Mouse (Mus musculus) megakaryocyte, adult 5-6 weeks (primary cell): ENCODE data around the gene Srgap2. TPM values are rescaled to one million over a fixed set of nuclear protein-coding genes. Genes with fewer than 3 reads are reported as not detected.

Experiments used
- ATAC-seq: 2 replicates; pipeline ENCODE4 v1.8.0; 2016; ENCODE audit warnings: mild to moderate bottlenecking, inconsistent platforms; ENCODE audit not compliant: poor library complexity, severe bottlenecking
- total RNA-seq, 2 experiments: library from RNA; stranded (forward) in 1 of 2; stranded (reverse) in 1 of 2; fragments of 153-499, 151-499 nt in 1 of 2; fragments of 221-1000, 200-1000 nt in 1 of 2; gene quantifications; 2 replicates each; pipeline versions ENCODE4 v1.2.3 to v1.2.4; 2015 to 2017

The Srgap2 gene
- total RNA-seq, 2 experiments from 2014 or later: 25.7 to 57.5 TPM

DNA sequence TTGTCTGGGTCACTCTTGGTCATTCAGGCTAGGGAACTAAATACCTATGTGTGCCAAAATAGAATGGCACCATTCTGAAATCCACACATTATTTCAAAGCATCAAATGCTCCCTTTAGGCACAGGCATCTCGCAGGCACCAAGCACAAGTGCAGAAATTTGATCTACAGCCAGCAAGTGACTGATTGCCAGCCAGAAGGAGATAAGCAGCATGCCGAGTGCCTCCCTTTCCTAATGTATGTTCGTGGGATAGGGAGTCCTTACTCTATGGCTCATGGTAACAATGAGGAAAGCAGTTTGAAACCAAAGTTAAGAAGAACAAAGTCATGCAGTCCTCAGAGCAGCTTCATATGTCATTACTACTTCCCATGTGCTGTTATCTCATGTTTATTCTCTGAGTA is 107.8 kb downstream of the Srgap2 start:
- ATAC-seq: no peak

DNA sequence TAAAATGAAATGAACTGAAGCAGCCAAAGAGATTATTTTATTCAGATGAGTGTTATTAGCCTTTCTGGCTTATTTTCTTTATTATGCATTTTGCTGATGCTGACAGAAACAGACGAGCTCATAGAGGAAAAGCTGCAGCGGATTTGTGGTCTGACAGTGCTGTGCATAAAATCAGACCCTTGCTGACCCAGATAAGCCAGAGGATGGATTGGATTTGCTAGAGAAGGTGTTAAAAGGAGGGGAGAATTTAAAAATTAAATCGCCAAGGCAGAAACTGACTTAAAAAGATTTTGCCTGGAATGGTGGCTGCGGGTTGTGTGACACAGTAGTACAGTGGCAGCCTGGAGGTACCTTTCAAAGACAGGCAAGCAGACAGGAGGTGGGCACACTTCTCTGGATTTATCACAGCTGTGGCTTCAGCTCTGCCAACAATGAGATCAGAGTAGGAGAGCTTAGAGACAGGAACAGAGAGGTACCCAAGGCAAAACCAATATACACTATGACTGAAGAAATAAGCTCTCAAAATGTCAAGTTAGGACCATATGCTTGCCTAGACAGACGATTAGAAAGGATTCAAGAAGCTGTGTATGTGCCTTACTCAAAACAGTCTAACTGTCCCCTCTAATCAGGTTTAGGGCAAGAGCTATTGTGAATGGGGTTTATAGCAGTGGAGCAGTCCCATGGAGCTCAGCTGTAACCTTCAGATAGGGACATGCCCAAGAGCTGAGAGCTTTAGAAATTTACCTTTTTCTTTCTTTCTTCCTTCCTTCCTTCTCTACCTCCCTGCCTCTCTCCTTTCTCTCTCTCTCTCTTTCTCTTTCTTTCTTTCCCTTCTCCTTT is 109.1 kb downstream of the Srgap2 start:
- ATAC-seq: no peak

DNA sequence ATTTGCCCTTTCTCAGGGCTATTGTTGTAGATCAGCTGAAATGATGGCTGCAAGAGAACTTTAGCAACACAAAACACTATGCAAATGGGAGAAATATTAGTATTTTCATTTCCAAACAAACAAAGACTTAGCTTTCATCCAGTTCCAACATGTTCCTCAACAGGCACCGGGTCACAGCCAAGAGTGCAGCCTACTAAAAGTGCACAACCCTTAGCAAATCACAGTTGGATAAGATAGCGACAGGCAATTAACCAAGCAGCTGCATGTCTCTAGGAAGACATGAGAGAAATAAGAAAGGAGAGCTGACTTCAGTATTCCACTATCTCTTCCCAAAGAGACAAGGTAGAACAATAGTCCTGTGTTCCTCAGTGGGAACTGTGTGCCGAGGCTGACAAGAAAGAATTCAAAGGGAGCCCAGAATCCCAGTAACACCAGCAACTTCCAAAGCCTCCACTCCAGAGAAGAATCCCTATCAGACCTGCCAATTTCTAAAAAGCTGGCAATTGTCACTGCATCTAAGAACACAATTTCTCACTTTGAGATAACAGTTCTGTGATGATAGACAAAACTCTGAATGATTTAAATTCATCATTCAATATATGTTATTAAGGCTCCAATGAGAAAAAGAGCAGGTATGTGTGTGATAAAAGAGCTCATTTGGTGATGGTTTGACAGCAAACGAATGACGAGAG is 109.9 kb downstream of the Srgap2 start:
- no peak for ATAC-seq

DNA sequence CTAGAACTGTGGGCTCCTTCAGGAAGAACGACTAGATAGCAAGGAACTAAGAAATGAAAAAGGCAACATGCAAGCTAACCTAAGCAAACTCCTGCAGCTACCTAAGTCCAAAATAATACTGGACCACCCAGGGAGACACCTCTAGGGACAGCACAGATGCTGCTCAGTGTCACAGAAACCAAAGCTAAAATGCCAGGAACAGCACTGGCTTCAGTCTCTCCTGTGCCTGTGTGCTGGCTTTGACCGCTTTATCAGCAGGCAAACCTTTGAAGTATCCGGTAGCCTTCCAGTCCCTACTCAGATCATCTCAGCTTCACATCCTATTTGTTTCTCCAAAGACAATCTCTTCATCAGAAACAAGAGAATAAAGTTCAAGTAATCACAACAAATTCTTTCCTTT is 123.6 kb downstream of the Srgap2 start:
- no peak for ATAC-seq

DNA sequence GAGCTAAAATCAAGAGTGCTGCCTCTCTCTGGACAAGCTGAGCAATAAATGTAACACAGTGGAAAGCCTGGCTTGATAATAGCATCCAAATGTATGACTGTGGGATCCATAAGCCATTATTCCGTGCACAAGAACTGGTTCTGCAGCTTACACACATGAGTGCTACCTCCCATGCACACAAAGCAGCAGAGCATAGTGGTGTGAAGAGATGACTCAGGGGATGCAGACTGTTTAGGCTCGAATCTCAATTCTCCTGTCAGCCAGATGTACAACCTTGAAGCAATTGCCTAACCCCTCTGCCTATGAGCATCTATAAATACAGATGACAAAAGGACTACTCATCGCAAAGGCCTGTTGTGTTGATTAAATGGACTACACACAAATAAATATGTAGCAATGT is 126.3 kb downstream of the Srgap2 start:
- ATAC-seq: no peak

DNA sequence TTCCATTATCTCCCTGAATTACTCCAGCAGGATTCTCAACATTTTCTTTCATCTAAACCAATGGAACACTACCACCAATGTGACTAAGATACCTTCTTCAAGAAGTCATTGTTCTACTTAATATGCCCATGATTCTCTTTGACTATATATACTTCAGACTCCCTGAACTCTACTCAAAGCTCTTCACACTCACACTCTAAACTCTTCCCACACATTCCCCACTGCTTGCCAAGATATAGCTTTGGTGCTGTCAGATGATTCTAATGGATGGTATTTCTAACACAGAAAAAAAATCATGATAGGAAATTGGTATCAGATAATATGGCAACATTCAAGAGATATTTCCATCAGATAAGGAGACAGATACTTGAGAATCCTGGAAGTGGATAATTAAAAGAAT is 129.0 kb downstream of the Srgap2 start:
- no peak for ATAC-seq

DNA sequence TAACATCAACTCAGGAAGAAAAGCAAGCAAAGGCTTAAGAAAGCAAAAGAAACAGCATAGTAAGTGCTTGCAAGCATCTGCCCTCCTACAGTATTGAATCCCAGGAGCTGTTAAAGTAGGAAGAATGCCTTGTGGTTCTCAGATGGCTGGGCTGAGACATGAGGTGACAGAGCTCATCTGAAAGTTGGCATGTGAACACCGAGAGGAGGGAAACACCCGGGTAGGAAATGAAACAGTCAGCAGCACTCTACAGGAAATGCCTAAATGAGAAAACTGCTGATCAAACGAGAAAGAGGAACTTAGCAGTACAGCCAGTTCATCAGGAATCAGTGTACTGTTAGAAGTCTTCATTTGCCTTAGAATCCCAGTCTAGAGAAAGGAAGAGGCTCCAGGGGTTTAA is 142.7 kb downstream of the Srgap2 start:
- peak; percentile 96 for ATAC-seq

DNA sequence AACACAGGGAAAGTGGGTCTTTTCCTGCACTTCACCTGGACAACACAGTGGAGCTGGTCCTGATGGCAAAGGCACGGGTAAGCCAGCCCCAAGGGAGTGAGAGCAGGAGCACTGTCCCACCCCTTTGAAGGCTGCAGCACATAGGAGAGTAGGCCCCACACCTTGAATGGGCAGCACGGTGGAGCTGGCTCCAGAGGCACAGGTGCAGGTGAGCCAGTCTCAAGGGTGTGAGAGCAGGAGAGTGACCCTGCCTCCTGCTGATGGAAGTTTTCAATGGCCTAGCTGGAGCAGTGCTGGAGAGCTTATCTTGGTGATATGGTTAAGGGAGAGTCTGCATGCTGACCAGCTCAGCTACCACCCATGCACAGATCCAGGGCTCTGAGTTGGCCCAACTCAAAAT is 145.0 kb downstream of the Srgap2 start:
- ATAC-seq: no peak

DNA sequence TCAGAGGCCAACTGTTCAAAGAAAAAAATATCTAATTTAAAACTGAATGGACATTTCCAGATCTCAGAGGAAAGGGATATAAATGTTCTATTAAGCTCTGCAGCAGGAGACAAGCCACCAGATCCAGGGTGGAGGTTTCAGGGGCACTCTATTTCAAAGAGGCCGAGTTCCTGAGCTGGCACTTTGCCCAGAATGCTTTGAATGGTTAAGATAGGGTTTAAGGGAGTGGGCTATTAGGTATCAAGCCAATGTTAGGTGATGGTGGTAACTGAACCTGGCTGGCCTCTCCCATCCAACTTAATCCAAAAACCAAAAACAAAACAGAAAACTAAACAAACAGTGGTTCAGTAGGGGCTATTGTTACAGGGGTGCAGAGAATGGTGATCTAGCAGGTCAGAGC is 146.9 kb downstream of the Srgap2 start:
- no peak for ATAC-seq

DNA sequence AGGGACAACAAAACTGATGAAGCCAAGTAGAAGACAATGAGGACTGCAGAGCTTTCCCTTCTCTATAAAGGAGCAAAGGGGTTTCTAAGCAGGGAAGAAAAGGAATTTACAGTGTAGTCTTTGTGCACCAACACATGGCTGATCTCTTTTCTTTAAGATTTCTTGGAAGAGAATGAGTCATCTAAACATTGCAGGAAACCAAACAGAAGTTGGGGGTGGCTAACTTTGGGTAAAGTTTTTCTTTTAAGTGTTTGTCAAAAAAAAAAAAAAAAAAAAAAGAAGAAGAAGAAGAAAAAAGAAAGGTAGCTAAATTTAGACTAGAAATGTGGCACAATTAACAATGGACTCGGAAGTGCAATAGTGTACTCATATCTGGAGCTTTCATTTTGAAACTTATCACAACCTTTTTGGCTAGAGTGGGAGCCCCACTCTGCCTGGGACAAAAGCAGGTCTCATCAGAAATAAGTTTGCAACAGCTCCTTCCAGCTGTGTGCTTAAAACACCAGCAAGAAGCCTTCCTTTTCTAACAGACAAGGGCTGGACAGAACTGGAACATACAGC is 148.2 kb downstream of the Srgap2 start:
- ATAC-seq: peak; percentile 51

DNA sequence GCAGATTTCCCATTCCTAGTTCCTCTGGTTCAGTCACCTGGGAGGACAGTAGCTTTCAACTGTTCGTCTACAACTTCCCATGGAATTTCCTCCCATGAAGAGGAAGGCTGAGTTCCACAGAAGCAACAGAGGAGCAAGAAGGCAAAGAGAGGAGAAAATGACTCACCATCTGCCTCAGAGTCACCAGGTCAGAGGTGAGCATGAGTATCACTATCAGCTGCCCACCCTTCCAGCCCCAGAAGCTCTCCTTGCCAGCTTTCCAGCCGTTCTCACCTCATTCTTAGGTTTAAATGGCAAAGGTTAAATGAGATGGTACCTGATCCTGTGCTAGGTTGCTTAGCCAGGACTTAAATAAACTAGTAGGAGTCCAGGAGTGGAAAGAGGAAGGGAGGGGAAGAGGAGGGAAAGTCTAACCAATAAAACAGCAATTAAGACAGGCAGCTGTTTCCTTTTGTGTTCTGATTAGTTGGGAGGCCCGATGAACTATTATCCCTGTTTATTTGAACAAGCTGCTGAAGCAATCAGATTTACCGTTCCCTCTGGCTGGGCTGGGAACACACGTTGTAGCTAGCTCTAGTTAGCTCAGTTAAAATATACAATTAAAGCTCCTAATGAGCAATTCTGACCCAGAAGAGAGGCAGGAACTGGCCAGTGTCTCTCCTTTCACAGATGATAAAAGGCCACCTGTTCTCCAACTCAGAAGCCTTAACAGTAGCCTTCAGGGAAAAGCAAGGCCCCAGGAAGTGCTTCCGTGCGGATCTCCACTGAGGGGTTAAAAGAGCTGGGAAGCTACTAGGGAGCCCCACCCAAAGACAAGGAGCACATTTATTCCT is 148.9 kb downstream of the Srgap2 start:
- no peak for ATAC-seq

DNA sequence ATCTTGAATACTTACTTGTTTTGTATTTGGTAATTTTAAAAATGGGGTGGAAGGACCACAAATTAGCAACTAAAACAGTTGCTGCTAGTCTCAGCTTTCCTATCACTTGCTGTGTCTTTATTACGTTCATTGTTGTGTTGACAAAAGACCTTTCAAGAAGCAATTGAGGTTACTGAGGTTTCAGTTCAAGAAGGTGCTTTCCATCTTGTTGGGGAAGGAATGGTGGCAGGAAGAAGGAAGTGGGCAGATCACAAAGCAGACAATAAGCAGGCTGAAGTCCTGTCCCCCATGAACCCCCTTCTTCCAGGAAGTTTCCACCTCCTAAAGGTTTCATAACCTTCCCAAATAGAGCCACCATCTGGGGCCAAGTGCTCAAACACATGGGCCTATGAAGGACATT is 161.3 kb downstream of the Srgap2 start:
- ATAC-seq: no peak

DNA sequence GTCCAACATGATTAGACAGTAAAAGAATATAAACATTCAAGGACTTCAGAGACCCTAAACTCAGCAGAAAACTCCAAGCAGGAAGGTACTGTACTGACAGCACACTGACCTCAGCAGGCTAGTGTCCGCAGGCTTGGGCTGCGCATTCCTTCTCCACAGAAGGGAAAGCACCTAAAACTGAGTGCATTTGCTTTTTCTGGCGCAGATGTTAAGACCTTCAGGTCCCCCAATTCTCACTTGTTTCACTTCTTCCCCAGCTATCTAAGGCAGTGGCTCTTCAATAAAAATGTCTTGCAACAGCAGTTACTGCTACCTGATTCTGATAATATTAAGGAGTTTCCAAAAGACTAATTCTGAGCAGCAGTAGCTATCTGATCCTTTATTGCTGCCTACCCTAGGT is 162.7 kb downstream of the Srgap2 start:
- ATAC-seq: no peak

DNA sequence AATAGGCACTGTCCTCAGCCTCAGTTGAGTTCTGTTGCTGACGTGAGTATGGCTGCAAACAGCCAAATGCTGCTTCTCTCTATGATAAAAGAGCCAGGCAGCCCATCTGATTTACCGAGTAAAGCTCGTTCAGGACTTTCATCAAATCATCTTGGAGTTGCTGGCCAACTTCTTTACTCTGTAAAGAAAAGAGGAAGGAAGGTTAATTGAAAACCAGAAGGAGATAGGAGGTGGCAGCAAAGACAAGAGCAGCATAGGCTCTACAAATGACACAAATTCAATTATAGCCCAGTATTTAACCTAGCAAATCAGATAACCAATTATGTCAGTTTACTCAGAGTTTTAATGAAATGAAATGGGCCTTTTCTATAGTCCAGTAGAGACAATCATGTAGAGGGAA is 163.3 kb downstream of the Srgap2 start:
- no peak for ATAC-seq

DNA sequence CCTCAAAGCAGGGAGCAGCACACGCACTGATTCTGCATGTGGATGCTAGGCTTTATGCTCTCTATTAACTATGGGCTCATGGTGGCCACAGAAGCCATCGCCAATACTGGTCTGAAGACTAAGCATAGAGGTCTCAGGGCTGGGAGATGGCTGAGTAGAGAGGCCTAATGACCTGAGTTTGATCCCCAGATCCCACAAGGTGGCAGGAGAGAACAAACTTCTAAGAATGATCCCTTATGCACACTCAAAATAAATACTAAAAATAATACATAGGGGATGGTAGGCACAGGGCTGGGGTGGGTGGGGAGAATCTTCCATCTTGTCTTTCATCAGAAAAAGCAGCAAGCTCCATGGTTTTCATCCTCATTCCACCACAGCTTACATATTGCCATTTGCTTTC is 165.1 kb downstream of the Srgap2 start:
- no peak for ATAC-seq

DNA sequence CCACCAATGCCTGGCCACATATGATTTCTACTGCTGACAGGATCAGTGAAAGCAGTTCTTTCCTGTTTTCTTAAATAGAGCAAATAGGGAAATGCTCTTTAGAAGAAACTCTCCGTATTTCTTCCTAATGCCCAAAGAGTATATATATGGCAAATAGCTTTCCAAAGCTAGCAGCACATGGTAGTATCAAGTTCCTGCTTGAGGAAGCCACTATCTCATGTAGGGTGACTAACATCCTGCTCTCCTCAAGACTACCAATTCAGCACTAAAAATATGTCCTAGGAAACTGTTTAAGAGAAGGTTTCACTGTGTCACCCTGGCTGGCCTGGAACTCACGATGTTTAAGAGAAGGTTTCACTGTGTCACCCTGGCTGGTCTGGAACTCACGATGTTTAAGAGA is 166.4 kb downstream of the Srgap2 start:
- no peak for ATAC-seq

DNA sequence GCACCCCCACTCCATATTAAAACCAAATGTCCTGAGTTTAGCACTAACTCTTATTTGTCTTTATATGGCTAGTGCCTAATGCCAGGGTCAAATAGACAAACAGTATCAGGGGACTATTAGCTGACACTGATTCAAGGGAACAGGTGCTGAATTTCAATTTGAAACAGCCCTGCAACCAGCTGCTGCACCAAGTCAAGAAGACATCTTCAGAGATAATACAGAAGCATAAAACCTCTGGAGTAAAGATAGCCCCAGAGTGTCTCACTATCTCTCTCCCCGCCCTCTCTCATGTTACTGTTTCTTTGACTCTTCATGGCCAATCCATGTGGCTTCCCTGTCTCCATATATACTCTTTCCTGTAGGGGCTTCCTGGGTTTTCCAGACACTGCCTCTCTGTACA is 167.5 kb downstream of the Srgap2 start:
- no peak for ATAC-seq

DNA sequence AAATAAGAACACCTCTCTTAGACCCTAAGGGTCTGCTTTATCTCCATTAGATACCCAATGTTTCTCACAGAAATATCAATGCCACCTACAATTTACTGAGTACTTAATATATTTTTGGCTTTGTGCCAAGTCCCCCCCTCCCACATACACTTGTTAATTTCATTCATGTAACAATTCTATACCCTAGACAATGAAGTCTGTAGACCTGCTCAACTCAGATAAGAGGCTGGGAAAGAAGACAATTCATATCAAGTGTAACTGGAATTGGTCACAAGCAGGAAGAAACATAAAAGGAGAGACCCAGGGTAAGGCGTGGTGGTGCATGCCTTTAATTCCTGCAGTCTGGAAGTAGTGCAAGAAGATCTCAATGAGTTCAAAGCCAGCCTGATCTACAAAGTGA is 169.9 kb downstream of the Srgap2 start:
- no peak for ATAC-seq

DNA sequence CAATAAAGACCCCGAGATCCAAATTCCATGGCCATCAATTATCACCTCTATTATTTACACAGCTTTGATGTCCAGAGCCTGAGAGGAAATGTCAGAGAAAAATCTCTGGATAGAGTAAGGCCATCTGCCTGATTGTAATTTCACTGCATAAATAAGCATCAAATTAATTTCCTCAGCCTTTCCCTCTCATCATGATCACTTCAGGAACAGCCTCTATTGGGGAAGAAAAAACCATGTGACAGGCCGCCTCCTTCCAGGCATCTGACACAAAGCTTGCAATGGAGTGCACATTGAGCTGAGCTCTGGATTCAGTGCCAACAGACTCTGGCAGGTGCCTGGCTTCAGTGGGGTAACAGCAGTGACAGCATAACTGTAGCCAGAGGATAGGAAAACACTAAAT is 175.7 kb downstream of the Srgap2 start:
- no peak for ATAC-seq

DNA sequence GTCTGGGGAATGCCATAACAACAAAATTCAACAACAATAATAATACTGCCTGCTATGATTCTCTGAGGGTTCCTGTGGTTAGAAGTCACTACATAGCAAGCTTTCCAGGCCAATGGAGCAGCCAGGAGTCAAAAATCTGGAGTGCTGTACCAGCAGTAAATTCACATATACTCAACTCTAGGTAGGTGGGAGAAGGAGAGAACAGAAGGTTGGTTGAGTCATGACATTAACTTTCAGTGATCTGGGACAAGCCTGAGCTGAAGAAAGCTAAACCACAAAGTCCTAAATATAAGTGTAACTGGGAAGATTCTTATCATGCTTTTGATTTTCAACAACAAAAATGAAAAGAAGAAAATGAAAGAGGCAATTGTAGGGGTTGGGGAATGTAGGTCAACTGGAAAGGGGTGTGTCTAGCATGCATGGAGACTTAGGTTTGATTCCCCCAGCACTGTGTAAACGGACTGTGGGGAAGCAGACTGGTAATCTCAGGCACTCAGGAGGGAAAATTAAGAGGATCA is 177.1 kb downstream of the Srgap2 start:
- ATAC-seq: no peak

DNA sequence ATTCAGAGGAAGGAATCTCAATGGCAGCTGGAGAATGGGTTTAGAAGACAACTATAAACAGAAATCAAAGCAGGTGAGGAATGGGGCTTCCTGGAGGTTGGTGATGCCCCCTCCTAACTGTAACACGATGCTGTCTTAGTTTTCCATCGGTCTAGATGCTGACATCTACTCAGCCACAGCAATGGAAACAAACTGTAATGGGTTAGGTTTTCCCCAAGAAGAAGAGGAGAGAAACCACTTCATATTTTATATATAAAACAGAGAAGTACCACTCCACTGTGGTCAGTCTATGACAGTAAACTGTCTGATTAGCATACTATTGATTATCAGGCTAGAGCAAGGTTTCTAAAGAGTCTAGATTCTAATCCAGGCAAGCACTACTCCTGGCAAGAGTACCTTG is 179.4 kb downstream of the Srgap2 start:
- no peak for ATAC-seq
